Mouse (Mus musculus): Measurements from ENCODE around the gene Dek.

DNA sequence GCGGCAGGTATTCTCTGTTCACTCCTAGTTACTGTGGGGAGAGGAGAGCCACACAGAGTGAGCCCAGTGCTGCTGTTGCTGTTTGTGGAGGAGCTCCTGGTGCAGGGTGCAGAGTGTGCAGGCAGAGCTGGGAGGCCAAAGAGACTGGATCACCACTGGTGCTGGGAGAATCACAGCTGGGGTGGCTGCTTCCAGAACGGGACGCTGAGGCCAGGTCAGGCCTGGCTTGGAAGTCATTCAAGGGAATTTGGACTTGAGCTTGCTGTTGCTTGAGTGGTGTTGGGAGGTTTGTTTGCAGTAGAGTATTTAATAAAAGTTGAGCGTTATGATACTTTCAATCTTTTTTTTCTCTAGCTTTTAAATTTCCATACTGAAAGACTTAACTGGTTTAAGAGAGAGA is 58.0 kb downstream of the Dek start:
- TF ChIP-seq GATA1 (IDR thresholded peaks at IDR 0.05; ENCODE audit: low read length), result no peak
- TF ChIP-seq TAL1 (IDR thresholded peaks at IDR 0.05; ENCODE audit: low read length), result no peak
